Mouse (Mus musculus): ENCODE results near the gene Mex3d. TPM values are rescaled to one million over a fixed set of nuclear protein-coding genes. Genes with fewer than 3 reads are reported as not detected.

Gene Mex3d
- polyA plus RNA-seq, 1 experiment from 2014 or later: 1.9 TPM

- ATAC-seq: no peak
- Histone ChIP-seq H3K27ac (ENCODE audit: low read length) (no peak overlapping the region), H3K4me1 (ENCODE audit: control insufficient read depth, insufficient read depth, low read length) (peaks cover 26% of the 10 kb centered on the region), H3K9ac (ENCODE audit: low read depth, low read length) (no peak overlapping the region), H3K4me3 (ENCODE audit: low read length) (no peak overlapping the region), H3K4me2 (ENCODE audit: low read depth, low read length) (no peak overlapping the region), H3K9me3 (ENCODE audit: control insufficient read depth, low read length) (no peaks in the 10 kb centered on the region), H3K36me3 (ENCODE audit: control insufficient read depth, insufficient read depth, low read length) (peaks cover 38% of the 10 kb centered on the region), H3K27me3 (replicated peaks; ENCODE audit: control insufficient read depth, insufficient read depth, low read length) (no peaks in the 10 kb centered on the region)
- WGBS: 94% methylated on average over 35 of the region's 35 CpGs
Observed at GRCm38 (mm10) chr10:80395025-80395627, 7.7 kb upstream of the Mex3d start.

- H3K9me3 ChIP-seq (ENCODE audit: control insufficient read depth, low read length): no peaks in the 10 kb centered on the region
- ATAC-seq: peak; percentile 26
- 81% methylated on average over 5 of the region's 5 CpGs for WGBS
- H3K36me3 ChIP-seq (ENCODE audit: control insufficient read depth, insufficient read depth, low read length): peaks cover 38% of the 10 kb centered on the region
- no peaks in the 10 kb centered on the region for H3K27me3 ChIP-seq (replicated peaks; ENCODE audit: control insufficient read depth, insufficient read depth, low read length)
- peak overlapping the region; percentile 16; the same call in 1 of the 2 replicates for H3K9ac ChIP-seq (ENCODE audit: low read depth, low read length)
- H3K4me3 ChIP-seq (ENCODE audit: low read length): no peak overlapping the region
- no peak overlapping the region for H3K4me2 ChIP-seq (ENCODE audit: low read depth, low read length)
- peaks cover 29% of the 10 kb centered on the region for H3K4me1 ChIP-seq (ENCODE audit: control insufficient read depth, insufficient read depth, low read length)
- peak overlapping the region; percentile 55; the same call in 1 of the 2 replicates for H3K27ac ChIP-seq (ENCODE audit: low read length)
Observed at GRCm38 (mm10) chr10:80392687-80393086, 5.2 kb upstream of the Mex3d start.

- Histone ChIP-seq H3K4me1 (ENCODE audit: control insufficient read depth, insufficient read depth, low read length) (peaks cover 19% of the 10 kb centered on the region), H3K27me3 (replicated peaks; ENCODE audit: control insufficient read depth, insufficient read depth, low read length) (no peaks in the 10 kb centered on the region), H3K9ac (ENCODE audit: low read depth, low read length) (no peak overlapping the region), H3K27ac (ENCODE audit: low read length) (peak overlapping the region; percentile 45), H3K4me2 (ENCODE audit: low read depth, low read length) (no peak overlapping the region), H3K36me3 (ENCODE audit: control insufficient read depth, insufficient read depth, low read length) (peaks cover 38% of the 10 kb centered on the region), H3K9me3 (ENCODE audit: control insufficient read depth, low read length) (no peaks in the 10 kb centered on the region), H3K4me3 (ENCODE audit: low read length) (no peak overlapping the region)
- ATAC-seq: no peak
- WGBS: 73% methylated on average over 9 of the region's 9 CpGs
Observed at GRCm38 (mm10) chr10:80390697-80391096, 3.2 kb upstream of the Mex3d start.

GRCm38 (mm10) chr10:80389185-80389708 is 1.8 kb upstream of the Mex3d start:
- no peak for ATAC-seq
- Histone ChIP-seq H3K4me3 (ENCODE audit: low read length) (no peak overlapping the region), H3K27ac (ENCODE audit: low read length) (no peak overlapping the region), H3K9ac (ENCODE audit: low read depth, low read length) (no peak overlapping the region), H3K27me3 (replicated peaks; ENCODE audit: control insufficient read depth, insufficient read depth, low read length) (no peaks in the 10 kb centered on the region), H3K36me3 (ENCODE audit: control insufficient read depth, insufficient read depth, low read length) (peaks cover 25% of the 10 kb centered on the region), H3K4me1 (ENCODE audit: control insufficient read depth, insufficient read depth, low read length) (peaks cover 34% of the 10 kb centered on the region), H3K4me2 (ENCODE audit: low read depth, low read length) (no peak overlapping the region), H3K9me3 (ENCODE audit: control insufficient read depth, low read length) (no peaks in the 10 kb centered on the region)
- 70% methylated on average over 4 of the region's 4 CpGs for WGBS

- 16% methylated on average over 2 of the region's 2 CpGs for WGBS
- no peak for ATAC-seq
- no peak overlapping the region; the same call in 1 of the 2 replicates for H3K4me3 ChIP-seq (ENCODE audit: low read length)
- no peak overlapping the region for H3K4me2 ChIP-seq (ENCODE audit: low read depth, low read length)
- no peaks in the 10 kb centered on the region for H3K27me3 ChIP-seq (replicated peaks; ENCODE audit: control insufficient read depth, insufficient read depth, low read length)
- peaks cover 21% of the 10 kb centered on the region for H3K36me3 ChIP-seq (ENCODE audit: control insufficient read depth, insufficient read depth, low read length)
- H3K27ac ChIP-seq (ENCODE audit: low read length): no peak overlapping the region; the same call in 1 of the 2 replicates
- H3K9me3 ChIP-seq (ENCODE audit: control insufficient read depth, low read length): no peaks in the 10 kb centered on the region
- H3K4me1 ChIP-seq (ENCODE audit: control insufficient read depth, insufficient read depth, low read length): peaks cover 38% of the 10 kb centered on the region
- no peak overlapping the region for H3K9ac ChIP-seq (ENCODE audit: low read depth, low read length)
Observed at GRCm38 (mm10) chr10:80388731-80389130, 1.3 kb upstream of the Mex3d start.

GRCm38 (mm10) chr10:80386735-80387471 is 556 bp downstream of the Mex3d start:
- WGBS: under 1% methylated on average over 80 of the region's 94 CpGs
- peak overlapping the region; percentile 90 for H3K4me2 ChIP-seq (ENCODE audit: low read depth, low read length)
- peak overlapping the region; percentile 82 for H3K27ac ChIP-seq (ENCODE audit: low read length)
- no peaks in the 10 kb centered on the region for H3K9me3 ChIP-seq (ENCODE audit: control insufficient read depth, low read length)
- peaks cover 36% of the 10 kb centered on the region for H3K4me1 ChIP-seq (ENCODE audit: control insufficient read depth, insufficient read depth, low read length)
- ATAC-seq: peak; percentile 4; the same call in 1 of the 2 replicates
- H3K36me3 ChIP-seq (ENCODE audit: control insufficient read depth, insufficient read depth, low read length): peaks cover 9% of the 10 kb centered on the region
- H3K9ac ChIP-seq (ENCODE audit: low read depth, low read length): peak overlapping the region; percentile 91
- no peaks in the 10 kb centered on the region for H3K27me3 ChIP-seq (replicated peaks; ENCODE audit: control insufficient read depth, insufficient read depth, low read length)
- H3K4me3 ChIP-seq (ENCODE audit: low read length): peak overlapping the region; percentile 83

GRCm38 (mm10) chr10:80385811-80386734 is 1.4 kb downstream of the Mex3d start:
- peak; percentile 43 for ATAC-seq

GRCm38 (mm10) chr10:80385310-80385709 is 2.1 kb downstream of the Mex3d start:
- H3K36me3 ChIP-seq (ENCODE audit: control insufficient read depth, insufficient read depth, low read length): peaks cover 15% of the 10 kb centered on the region
- H3K9ac ChIP-seq (ENCODE audit: low read depth, low read length): peak overlapping the region; percentile 91
- peak overlapping the region; percentile 82 for H3K27ac ChIP-seq (ENCODE audit: low read length)
- no peaks in the 10 kb centered on the region for H3K27me3 ChIP-seq (replicated peaks; ENCODE audit: control insufficient read depth, insufficient read depth, low read length)
- peak overlapping the region; percentile 83 for H3K4me3 ChIP-seq (ENCODE audit: low read length)
- H3K9me3 ChIP-seq (ENCODE audit: control insufficient read depth, low read length): no peaks in the 10 kb centered on the region
- WGBS: 15% methylated on average over 7 of the region's 7 CpGs
- peaks cover 39% of the 10 kb centered on the region for H3K4me1 ChIP-seq (ENCODE audit: control insufficient read depth, insufficient read depth, low read length)
- no peak for ATAC-seq
- H3K4me2 ChIP-seq (ENCODE audit: low read depth, low read length): peak overlapping the region; percentile 90

More at GRCm38 (mm10) chr10:80385811-80386734, 1.4 kb downstream of the Mex3d start:
- Histone ChIP-seq H3K4me3 (ENCODE audit: low read length) (peak overlapping the region; percentile 83), H3K9ac (ENCODE audit: low read depth, low read length) (peak overlapping the region; percentile 91), H3K4me2 (ENCODE audit: low read depth, low read length) (peak overlapping the region; percentile 90), H3K27me3 (replicated peaks; ENCODE audit: control insufficient read depth, insufficient read depth, low read length) (no peaks in the 10 kb centered on the region), H3K4me1 (ENCODE audit: control insufficient read depth, insufficient read depth, low read length) (peaks cover 38% of the 10 kb centered on the region), H3K36me3 (ENCODE audit: control insufficient read depth, insufficient read depth, low read length) (peaks cover 14% of the 10 kb centered on the region), H3K9me3 (ENCODE audit: control insufficient read depth, low read length) (no peaks in the 10 kb centered on the region), H3K27ac (ENCODE audit: low read length) (peak overlapping the region; percentile 82)
- 2% methylated on average over 34 of the region's 34 CpGs for WGBS

Measured in intestine, embryonic 16.5 days (tissue).